Mouse (Mus musculus) monocyte, adult 2 months (primary cell): ENCODE measurements around the gene Pcsk2.

Source experiments
- DNase-seq, 2 experiments: peaks; one replicate each; pipeline ENCODE4 v3.0.0; 2022; ENCODE audit warnings: low spot score in 2 of 2, low read depth in 1 of 2

Pcsk2 gene

DNA sequence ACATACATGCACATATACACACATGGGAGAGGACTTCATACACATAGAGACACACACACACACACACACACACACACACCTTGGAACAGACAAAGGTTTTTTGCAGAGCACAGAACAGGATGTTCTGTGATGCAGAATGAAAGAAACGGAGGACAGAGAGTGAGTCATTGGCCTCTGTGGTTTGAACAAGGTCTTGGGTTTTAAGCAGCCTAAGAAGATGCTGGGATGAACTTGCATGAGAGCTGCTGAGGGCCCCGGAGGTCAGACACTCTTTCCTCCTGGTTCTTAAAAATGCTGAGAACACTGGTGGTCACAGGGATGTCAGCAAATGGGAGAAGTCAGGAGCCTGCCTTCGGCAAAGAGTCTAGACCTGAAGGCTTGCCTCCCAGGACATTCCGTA is 178.1 kb downstream of the Pcsk2 start:
- no peak for DNase-seq

- DNase-seq, result no peak
Observed at GRCm38 (mm10) chr2:143724720-143725119, 178.8 kb downstream of the Pcsk2 start.

DNA sequence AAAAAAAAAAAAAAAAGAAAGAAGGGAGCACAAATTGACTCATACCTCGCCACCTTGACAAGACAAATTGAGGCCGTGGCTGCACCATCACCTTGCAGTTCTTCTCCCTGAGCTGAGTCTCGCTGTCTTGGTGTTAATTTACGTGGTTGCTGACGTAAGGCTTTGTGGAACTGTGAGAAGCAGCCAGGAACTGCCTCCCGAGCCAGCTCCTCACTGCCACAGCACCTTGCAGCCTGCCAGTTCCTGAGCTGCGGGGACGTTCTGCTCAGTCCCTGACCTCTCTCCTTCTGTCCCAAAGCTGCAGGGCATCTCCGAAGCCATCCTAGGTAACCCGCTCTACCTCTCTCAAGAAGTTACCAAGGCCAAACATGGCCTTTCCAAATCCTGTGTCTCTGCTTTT is 186.5 kb downstream of the Pcsk2 start:
- DNase-seq, result no peak

- no peak for DNase-seq
Observed at GRCm38 (mm10) chr2:143735442-143735841, 189.5 kb downstream of the Pcsk2 start.

DNA sequence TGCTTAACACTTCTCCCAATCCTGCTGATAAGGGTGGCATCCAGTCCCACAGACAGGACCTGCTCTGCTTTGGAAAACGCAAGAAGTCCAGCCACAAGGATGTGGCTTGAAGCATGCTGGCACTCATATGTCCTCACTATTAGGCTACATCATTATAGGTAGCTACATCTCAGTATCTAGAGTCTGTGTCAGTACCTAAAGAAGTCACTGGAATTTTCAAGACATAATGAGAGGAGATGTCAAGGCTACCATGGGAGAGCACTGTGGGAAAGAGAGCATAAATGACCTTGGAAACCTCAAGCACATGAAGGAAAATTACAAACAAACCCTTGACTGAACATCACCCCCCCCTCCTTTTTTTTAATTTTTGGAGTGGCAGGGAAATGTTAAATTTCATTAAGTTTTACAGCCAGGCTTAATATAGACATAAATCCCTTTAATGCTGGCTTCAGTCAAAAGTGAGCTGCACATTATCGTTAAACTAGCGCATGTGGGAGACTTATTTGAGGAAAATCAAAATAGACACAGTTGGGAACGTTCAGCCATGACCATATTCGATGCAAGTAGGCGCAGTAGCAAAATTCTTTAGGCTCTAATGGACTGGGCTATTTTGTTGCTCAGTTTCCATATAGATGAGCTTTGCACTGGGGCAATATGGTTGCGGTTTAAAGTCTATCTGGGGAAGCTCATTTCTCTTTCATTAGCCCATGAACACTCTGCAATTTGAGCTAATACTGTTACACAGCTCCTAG is 193.7 kb downstream of the Pcsk2 start:
- DNase-seq, result no peak

DNA sequence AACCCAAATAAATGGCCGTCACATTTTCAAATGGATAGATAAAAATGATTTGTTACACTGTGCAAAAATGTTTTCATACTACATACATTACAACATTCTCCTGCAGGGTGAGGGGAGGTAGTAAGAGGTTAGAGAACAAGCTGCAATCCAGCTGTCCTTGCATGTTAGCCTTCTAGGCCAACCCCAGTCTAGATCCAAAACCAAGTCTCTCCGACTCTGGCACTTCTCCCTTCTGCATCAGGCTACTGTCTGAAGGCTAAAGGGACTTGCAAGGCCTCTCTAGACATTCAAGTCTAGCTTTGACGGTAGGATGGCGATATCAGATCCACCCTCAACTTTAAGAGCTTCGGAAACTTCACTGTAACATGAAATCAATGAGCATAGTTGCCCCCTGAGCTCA is 196.5 kb downstream of the Pcsk2 start:
- DNase-seq, result no peak

GRCm38 (mm10) chr2:143743081-143743480 is 197.1 kb downstream of the Pcsk2 start:
- no peak for DNase-seq

DNA sequence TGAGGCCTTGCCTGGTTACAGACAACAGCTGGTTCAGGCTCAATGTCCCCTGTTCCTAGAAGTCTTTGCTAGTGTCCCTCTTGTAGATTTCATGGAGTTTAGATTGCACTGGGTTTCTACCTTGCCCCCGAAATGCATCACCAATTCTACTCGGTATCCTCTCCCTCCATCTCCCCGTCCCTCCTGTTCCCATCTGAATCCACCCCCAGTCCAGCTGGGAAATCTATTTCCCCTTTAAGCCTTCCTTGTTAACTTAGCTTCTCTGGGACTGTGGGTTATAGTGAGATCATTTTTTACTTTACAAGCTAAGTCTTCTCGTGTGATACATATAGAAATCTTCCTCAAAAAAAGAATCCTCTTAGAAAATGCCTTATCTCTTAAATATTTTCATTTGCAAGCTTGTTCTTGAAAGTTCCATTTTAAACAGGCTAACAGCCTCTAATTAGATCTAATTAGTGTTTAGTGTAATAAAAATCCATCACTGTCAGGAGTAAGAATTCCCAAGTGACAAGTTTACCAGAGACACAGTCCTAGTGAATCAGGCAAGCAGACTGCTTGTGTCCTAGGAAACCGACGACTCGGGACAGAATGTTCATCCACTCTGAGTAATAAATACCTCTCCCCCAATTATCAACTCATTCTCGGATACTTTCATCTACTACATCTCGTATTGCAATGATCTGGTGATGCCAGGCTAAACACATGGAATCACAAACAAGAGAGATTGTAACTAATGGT is 206.3 kb downstream of the Pcsk2 start:
- no peak for DNase-seq

GRCm38 (mm10) chr2:143776448-143776847 is 230.5 kb downstream of the Pcsk2 start:
- DNase-seq, result no peak

- DNase-seq, result no peak
Observed at GRCm38 (mm10) chr2:143780310-143780709, 234.4 kb downstream of the Pcsk2 start.

GRCm38 (mm10) chr2:143789911-143790310 is 244.0 kb downstream of the Pcsk2 start:
- no peak for DNase-seq

DNA sequence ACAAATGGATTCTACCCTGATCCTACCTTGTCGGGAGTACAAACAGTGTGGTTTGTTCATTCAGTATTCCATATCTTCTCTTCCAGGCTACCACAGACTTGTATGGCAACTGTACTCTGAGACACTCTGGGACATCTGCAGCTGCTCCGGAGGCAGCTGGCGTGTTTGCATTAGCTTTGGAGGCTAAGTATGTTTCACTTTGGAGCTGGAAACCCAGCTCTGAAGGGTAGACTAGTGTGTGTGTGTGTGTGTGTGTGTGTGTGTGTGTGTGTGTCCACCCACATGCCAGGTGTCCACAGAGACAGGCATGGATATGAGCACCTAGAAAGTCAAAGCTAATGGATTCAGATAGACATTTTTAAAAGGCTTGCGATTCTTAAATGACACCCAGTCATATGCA is 249.9 kb downstream of the Pcsk2 start:
- DNase-seq, result no peak

- no peak for DNase-seq
Observed at GRCm38 (mm10) chr2:143796335-143797013, 250.5 kb downstream of the Pcsk2 start.

DNA sequence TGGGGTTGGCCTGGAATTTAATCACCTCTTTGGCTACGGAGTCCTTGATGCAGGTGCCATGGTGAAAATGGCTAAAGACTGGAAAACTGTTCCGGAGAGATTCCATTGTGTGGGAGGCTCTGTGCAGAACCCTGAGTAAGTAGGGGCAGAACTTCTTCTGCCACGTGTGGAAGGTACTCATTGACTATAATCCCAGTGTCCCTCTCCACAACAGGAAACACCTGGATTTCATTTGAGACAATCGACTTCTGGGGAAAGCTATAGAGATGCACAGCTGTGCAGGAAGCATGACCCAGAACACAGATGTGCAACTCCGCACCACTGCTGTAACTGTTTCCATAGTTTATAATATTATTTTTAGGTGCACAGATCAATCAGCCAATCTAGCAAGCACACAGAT is 255.1 kb downstream of the Pcsk2 start:
- DNase-seq, result no peak

- DNase-seq, result no peak
Observed at GRCm38 (mm10) chr2:143806140-143806923, 260.4 kb downstream of the Pcsk2 start.

GRCm38 (mm10) chr2:143806924-143807664 is 261.1 kb downstream of the Pcsk2 start:
- DNase-seq, result no peak

DNA sequence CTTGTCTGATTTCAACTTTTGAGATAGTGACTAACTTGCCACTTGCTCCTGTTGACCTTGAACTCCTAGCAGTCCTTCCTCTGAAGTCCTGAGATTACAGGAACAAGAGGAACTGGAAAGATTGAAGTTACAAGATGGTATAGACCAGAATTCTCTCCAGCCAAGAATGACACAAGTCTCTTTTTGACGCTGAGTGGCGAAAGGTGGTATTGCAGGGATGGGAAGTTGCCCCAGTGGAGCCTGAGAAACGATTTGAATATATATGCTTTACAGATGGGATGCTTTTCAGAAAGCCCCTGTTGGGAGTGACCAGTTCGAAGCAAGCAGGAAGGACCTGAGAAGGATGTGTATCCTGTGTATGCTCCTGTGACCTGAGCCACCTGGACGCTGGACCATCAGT is 262.8 kb downstream of the Pcsk2 start:
- DNase-seq, result no peak

DNA sequence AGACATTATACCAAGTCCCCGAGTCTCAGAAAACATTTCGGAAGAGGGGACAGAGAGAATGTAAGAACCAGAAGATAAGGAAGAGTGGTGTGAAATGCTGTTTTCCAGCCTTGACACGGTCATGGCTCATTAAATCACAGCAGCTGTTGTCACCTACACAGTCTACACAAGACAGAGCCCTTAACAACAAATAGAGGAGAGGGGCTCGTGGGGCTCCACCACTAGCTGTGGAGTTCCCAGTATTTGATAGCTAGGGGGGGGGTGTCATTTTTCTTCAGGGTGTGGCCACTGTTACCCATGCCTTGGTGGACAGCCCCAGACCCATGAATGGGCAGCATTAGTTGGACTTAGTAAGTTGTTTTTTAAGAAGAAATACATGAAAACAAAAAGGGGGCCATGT is 266.3 kb downstream of the Pcsk2 start:
- DNase-seq, result no peak

GRCm38 (mm10) chr2:143813461-143813860 is 267.5 kb downstream of the Pcsk2 start:
- no peak for DNase-seq

DNA sequence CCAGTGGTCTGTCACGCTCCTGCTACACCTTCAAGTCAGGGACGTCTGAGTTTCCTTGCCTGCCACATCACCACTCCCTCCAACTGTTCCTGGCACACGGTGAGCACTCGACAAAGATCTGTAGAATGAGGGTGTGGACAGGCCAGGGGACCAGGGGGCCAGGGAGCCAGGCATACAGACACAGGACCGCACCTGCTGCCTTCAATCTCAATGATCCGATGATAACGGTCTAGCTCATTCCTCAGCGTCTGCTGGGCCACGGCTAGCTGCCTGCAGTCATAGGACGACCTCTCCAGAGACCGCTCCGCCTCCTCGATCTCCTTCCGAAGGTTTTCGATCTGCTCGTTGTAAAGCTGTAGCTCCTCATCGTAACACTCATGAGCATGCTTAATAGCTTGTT is 285.7 kb downstream of the Pcsk2 start:
- no peak for DNase-seq

DNA sequence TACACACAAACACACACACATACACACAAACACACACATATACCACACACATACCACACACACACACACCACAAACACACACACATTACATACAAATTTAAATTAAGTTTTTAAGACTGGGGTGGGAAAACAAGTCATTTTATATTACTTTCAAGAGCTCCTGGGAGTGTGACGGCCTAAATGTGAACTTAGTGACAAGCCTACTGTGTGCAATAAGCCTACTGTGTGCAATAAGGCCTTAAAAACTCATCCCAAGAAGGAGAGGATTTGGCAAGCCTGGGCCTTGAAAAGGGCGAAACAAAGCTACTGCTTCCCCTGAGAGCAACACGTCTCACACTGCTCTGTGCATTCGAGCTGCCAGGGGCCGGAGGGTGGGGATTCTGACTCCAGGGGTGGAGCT is 286.8 kb downstream of the Pcsk2 start:
- no peak for DNase-seq
